Mouse (Mus musculus) testis, adult 10 weeks (tissue): ENCODE results near the gene Lep. TPM values are rescaled to one million over a fixed set of nuclear protein-coding genes. Genes with fewer than 3 reads are reported as not detected.

Experiments used
- polyA plus RNA-seq: library from polyadenylated mRNA; stranded (reverse); fragments of 350-450 nt; fragmentation: Illumina TruSeq; extraction: RNeasy Lipid Tissue Mini Kit (QIAGEN cat#74804); gene quantifications from one replicate; pipeline ENCODE4 v1.2.3, GENCODE M21; 2014; ENCODE audit warnings: low read depth, low replicate concordance

Lep gene
- polyA plus RNA-seq: 0.84 TPM

GRCm38 (mm10) chr6:29059846-29060685 lies at the start of gene Lep:
Gene Lep, plus strand, starts transcription at chr6:29060220.

Other genes with a start within 250 kb of the Lep start
- gene Lrrc4, start 228.5 kb upstream of the Lep start, polyA plus RNA-seq: 1.9 TPM
- 162 TPM for gene Rbm28, start 104.8 kb downstream of the Lep start, polyA plus RNA-seq
- not detected for gene Prrt4, start 119.4 kb downstream of the Lep start, polyA plus RNA-seq
- gene Impdh1, start 156.1 kb downstream of the Lep start, polyA plus RNA-seq: 0.84 TPM
- 20.7 TPM for gene Hilpda, start 212.3 kb downstream of the Lep start, polyA plus RNA-seq
- gene Fam71f2, start 219.4 kb downstream of the Lep start, polyA plus RNA-seq: 194 TPM